Comparison of ENCODE assay signal across 8 mouse cellular contexts in the genomic region with DNA sequence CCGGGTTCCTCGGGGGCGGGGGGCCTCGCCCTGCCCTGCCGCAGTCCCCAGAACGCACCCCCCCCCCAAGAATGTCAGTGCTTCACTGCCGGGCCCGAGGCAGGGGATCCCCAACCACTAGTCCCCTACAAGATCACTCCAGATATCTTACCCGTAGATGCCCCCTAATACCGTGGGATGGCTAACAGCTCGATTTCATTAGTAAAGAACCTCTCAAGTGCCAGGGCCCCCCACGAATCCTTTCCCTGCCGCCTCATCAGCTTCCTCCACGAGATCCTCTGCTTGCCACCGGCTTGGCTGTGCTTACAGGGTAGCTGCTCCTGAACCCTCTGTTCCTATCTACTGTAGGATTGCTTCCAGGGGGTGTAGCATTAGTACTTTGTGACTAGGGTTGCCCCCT. TPM values are rescaled to one million over a fixed set of nuclear protein-coding genes. Genes with fewer than 3 reads are reported as not detected.
DNase-seq lines count a peak whose midpoint lies in the region; ATAC-seq and TF ChIP-seq lines count a peak whose summit lies in the region.

No protein-coding gene starts in this region.

- peak; percentile 39 for DNase-seq in kidney, adult 9 months
- no peak for DNase-seq in kidney, postnatal 4 days
- DNase-seq in MEL (ENCODE audit: low read depth, low spot score), result peak; percentile 64
- DNase-seq in forebrain, embryonic 11.5 days (ENCODE audit: low spot score), result no peak
- no peak for DNase-seq in liver, embryonic 14.5 days (ENCODE audit: low read depth in 3 of 3, low spot score in 3 of 3)
- DNase-seq in adrenal gland, postnatal 4 days (ENCODE audit: low spot score in 2 of 2), result no peak
- no peak for DNase-seq in layer of hippocampus, adult 9-10 months (ENCODE audit: low spot score)
- DNase-seq in kidney, postnatal 14 days, result no peak

- H3K9me3 ChIP-seq in MEL (replicated peaks; ENCODE audit: insufficient read depth, low read length), result no peaks in the 10 kb centered on the region
- H3K9me3 ChIP-seq in forebrain, embryonic 11.5 days (ENCODE audit: control insufficient read depth, low read length), result no peaks in the 10 kb centered on the region
- H3K9me3 ChIP-seq in liver, embryonic 14.5 days (ENCODE audit: control insufficient read depth, low read length), result no peaks in the 10 kb centered on the region; the same call in 1 of the 2 replicates

- TF ChIP-seq POLR2A in MEL (IDR thresholded peaks at IDR 0.05; ENCODE audit: control insufficient read depth in 1 of 2, insufficient read depth in 1 of 2, low read depth in 1 of 2, low read length in 2 of 2, poor library complexity in 1 of 2), result no peak

- H3K36me3 ChIP-seq in MEL (ENCODE audit: control insufficient read depth in 1 of 2, insufficient read depth in 2 of 2, low read length in 2 of 2), result peaks cover 0 to 36% of the 10 kb centered on the region in 2 experiments; a peak in 3 of 4 replicates
- H3K36me3 ChIP-seq in forebrain, embryonic 11.5 days (ENCODE audit: control insufficient read depth, insufficient read depth, low read length), result no peaks in the 10 kb centered on the region; the same call in 1 of the 2 replicates
- H3K36me3 ChIP-seq in liver, embryonic 14.5 days (replicated peaks; ENCODE audit: control insufficient read depth, insufficient read depth, low read depth), result peaks cover 4% of the 10 kb centered on the region

- WGBS in forebrain, embryonic 11.5 days, result under 1% methylated on average over 9 of the region's 15 CpGs
- 0% methylated on average over 14 of the region's 15 CpGs for WGBS in liver, embryonic 14.5 days (ENCODE audit: insufficient replicate concordance)

- ATAC-seq in forebrain, embryonic 11.5 days (replicated peaks; ENCODE audit: low FRiP score), result no peak; the same call in 1 of the 2 replicates
- no peak; the same call in 1 of the 2 replicates for ATAC-seq in liver, embryonic 14.5 days (ENCODE audit: insufficient read depth)

- H3K4me3 ChIP-seq in MEL (ENCODE audit: control insufficient read depth in 1 of 2, insufficient read depth in 1 of 2, low read depth in 2 of 2, low read length in 2 of 2), result peak overlapping the region; percentile 92 to 93
- H3K4me3 ChIP-seq in forebrain, embryonic 11.5 days (ENCODE audit: low read depth, low read length), result peak overlapping the region; percentile 86
- H3K4me3 ChIP-seq in liver, embryonic 14.5 days (ENCODE audit: insufficient read depth in 1 of 2, low read depth in 2 of 2, low read length in 2 of 2), result peak overlapping the region; percentile 81 to 84

- H3K27me3 ChIP-seq in MEL (ENCODE audit: control insufficient read depth in 1 of 2, insufficient read depth in 2 of 2, low read length in 2 of 2), result no peaks in the 10 kb centered on the region
- no peaks in the 10 kb centered on the region for H3K27me3 ChIP-seq in forebrain, embryonic 11.5 days (ENCODE audit: control insufficient read depth, insufficient read depth, low read length)
- no peaks in the 10 kb centered on the region for H3K27me3 ChIP-seq in liver, embryonic 14.5 days (ENCODE audit: control insufficient read depth, insufficient read depth, low read length)

- peaks cover 7 to 35% of the 10 kb centered on the region in 2 experiments; a peak in 3 of 4 replicates for H3K4me1 ChIP-seq in MEL (ENCODE audit: control insufficient read depth in 1 of 2, insufficient read depth in 2 of 2, low read length in 2 of 2)
- H3K4me1 ChIP-seq in forebrain, embryonic 11.5 days (replicated peaks; ENCODE audit: control insufficient read depth, insufficient read depth, low read length), result peaks cover 3% of the 10 kb centered on the region; the same call in 1 of the 2 replicates
- H3K4me1 ChIP-seq in liver, embryonic 14.5 days (replicated peaks; ENCODE audit: control insufficient read depth in 2 of 2, insufficient read depth in 2 of 2, low read length in 1 of 2), result peaks cover 10 to 15% of the 10 kb centered on the region in 2 experiments

- TF ChIP-seq RAD21 in MEL (IDR thresholded peaks at IDR 0.05; ENCODE audit: low read depth, low read length), result no peak

- TF ChIP-seq CTCF in MEL (IDR thresholded peaks at IDR 0.05 in 2 of 3, conservative IDR thresholded peaks at IDR 0.05 in 1 of 3; ENCODE audit: control insufficient read depth in 1 of 3, insufficient read depth in 1 of 3, low read depth in 2 of 3, low read length in 3 of 3, poor library complexity in 1 of 3, severe bottlenecking in 1 of 3), result no peak
- no peak for TF ChIP-seq CTCF in liver, embryonic 14.5 days (IDR thresholded peaks at IDR 0.05; ENCODE audit: low read depth)

- peak overlapping the region; percentile 98 for H3K9ac ChIP-seq in MEL (ENCODE audit: control insufficient read depth, low read depth, low read length, poor library complexity, severe bottlenecking)
- peak overlapping the region; percentile 95 for H3K9ac ChIP-seq in forebrain, embryonic 11.5 days (ENCODE audit: low read length)
- peak overlapping the region; percentile 79 for H3K9ac ChIP-seq in liver, embryonic 14.5 days (replicated peaks)

- H3K79me2 ChIP-seq in MEL (ENCODE audit: control insufficient read depth, insufficient read depth, low read length, poor library complexity), result peaks cover 23% of the 10 kb centered on the region

- TF ChIP-seq EP300 in MEL (IDR thresholded peaks at IDR 0.05; ENCODE audit: low read depth in 1 of 2, low read length in 2 of 2), result no peak
- TF ChIP-seq EP300 in liver, embryonic 14.5 days (IDR thresholded peaks at IDR 0.05; ENCODE audit: low read depth), result no peak

- H3K4me2 ChIP-seq in forebrain, embryonic 11.5 days (ENCODE audit: low read depth, low read length, severe bottlenecking), result peak overlapping the region; percentile 68
- peak overlapping the region; percentile 66 for H3K4me2 ChIP-seq in liver, embryonic 14.5 days (ENCODE audit: low read depth)

- peak overlapping the region; percentile 96 for H3K27ac ChIP-seq in MEL (ENCODE audit: control insufficient read depth, low read depth, low read length)
- peak overlapping the region; percentile 90 for H3K27ac ChIP-seq in forebrain, embryonic 11.5 days (ENCODE audit: low read depth, low read length)
- peak overlapping the region; percentile 82 for H3K27ac ChIP-seq in liver, embryonic 14.5 days

TF ChIP-seq in MEL, 35 proteins besides CTCF, POLR2A, EP300 and RAD21 (continues in another document):
- no peak for TF ChIP-seq UBTF (IDR thresholded peaks at IDR 0.05; ENCODE audit: borderline replicate concordance, insufficient read depth, low read depth, low read length)
- TF ChIP-seq MAZ (IDR thresholded peaks at IDR 0.05; ENCODE audit: low read depth, low read length), result peak; percentile 23; the same call in 1 of the 2 replicates
- no peak for TF ChIP-seq CHD1 (IDR thresholded peaks at IDR 0.05; ENCODE audit: low read depth, low read length)
- peak; percentile 2; the same call in 1 of the 2 replicates for TF ChIP-seq E2F4 (IDR thresholded peaks at IDR 0.05; ENCODE audit: borderline replicate concordance, low read depth, low read length)
- TF ChIP-seq MAX (IDR thresholded peaks at IDR 0.05; ENCODE audit: low read length), result no peak
- TF ChIP-seq MYC (IDR thresholded peaks at IDR 0.05; ENCODE audit: low read depth, low read length), result no peak
- no peak for TF ChIP-seq TAL1 (IDR thresholded peaks at IDR 0.05; ENCODE audit: low read length)
- no peak for TF ChIP-seq HCFC1 (IDR thresholded peaks at IDR 0.05; ENCODE audit: low read depth, low read length)

RNA-seq across cellular contexts. Expression of a gene that starts 0.3 kb away (rescaled TPM):
- total RNA-seq in MEL (2012; rRNA removed), result 0.39 and 0.50 TPM in 2 replicates
- polyA plus RNA-seq in MEL (2012; ENCODE audit: insufficient read depth in 1 of 2, insufficient read length in 2 of 2, low read depth in 1 of 2, low replicate concordance in 2 of 2, missing spikeins in 1 of 2), result under 1 TPM in 1 of 2 experiments, not detected in 1; 0.82 TPM
- 7.2 and 7.8 TPM in 2 replicates for polyA plus RNA-seq in forebrain, embryonic 11.5 days (2014; fragmentation: Nextera tagmentation; extraction: Ambion mirVana)
- 0.49 and 0.64 TPM in 2 replicates for polyA plus RNA-seq in liver, embryonic 14.5 days (2012; rRNA removed)
- 0.24 and 0.35 TPM in 2 replicates for polyA plus RNA-seq in liver, embryonic 14.5 days (2014; fragmentation: Nextera tagmentation; extraction: Ambion mirVana)
- total RNA-seq in adrenal gland, postnatal 4 days (2021), result 1 to 10 TPM; 2.7 to 4.4 TPM

RNA-seq across cellular contexts. Expression of a gene that starts 0.5 kb away (rescaled TPM):
- 12.2 and 12.7 TPM in 2 replicates for total RNA-seq in MEL (2012; rRNA removed)
- polyA plus RNA-seq in MEL (2012; ENCODE audit: insufficient read depth in 1 of 2, insufficient read length in 2 of 2, low read depth in 1 of 2, low replicate concordance in 2 of 2, missing spikeins in 1 of 2), result 10 to 100 TPM in 1 of 2 experiments, not detected in 1; 34.6 TPM
- polyA plus RNA-seq in forebrain, embryonic 11.5 days (2014; fragmentation: Nextera tagmentation; extraction: Ambion mirVana), result 6.7 and 7.3 TPM in 2 replicates
- 6.4 and 7.6 TPM in 2 replicates for polyA plus RNA-seq in liver, embryonic 14.5 days (2012; rRNA removed)
- 0.98 and 1.0 TPM in 2 replicates for polyA plus RNA-seq in liver, embryonic 14.5 days (2014; fragmentation: Nextera tagmentation; extraction: Ambion mirVana)
- total RNA-seq in adrenal gland, postnatal 4 days (2021), result 10 to 100 TPM; 40.1 to 41.8 TPM

RNA-seq across cellular contexts. Expression of a gene that starts 5.4 kb away (rescaled TPM):
- total RNA-seq in MEL (2012; rRNA removed), result not detected in 2 replicates
- polyA plus RNA-seq in MEL (2012; ENCODE audit: insufficient read depth in 1 of 2, insufficient read length in 2 of 2, low read depth in 1 of 2, low replicate concordance in 2 of 2, missing spikeins in 1 of 2), result 1 to 10 TPM in 1 of 2 experiments, not detected in 1; 7.9 TPM
- polyA plus RNA-seq in forebrain, embryonic 11.5 days (2014; fragmentation: Nextera tagmentation; extraction: Ambion mirVana), result 0.23 and 1.9 TPM in 2 replicates
- 0.03 and 0.10 TPM in 2 replicates for polyA plus RNA-seq in liver, embryonic 14.5 days (2012; rRNA removed)
- polyA plus RNA-seq in liver, embryonic 14.5 days (2014; fragmentation: Nextera tagmentation; extraction: Ambion mirVana), result 1.6 and 1.9 TPM in 2 replicates
- total RNA-seq in adrenal gland, postnatal 4 days (2021), result not detected

RNA-seq across cellular contexts. Expression of a gene that starts 6.2 kb away (rescaled TPM):
- total RNA-seq in MEL (2012; rRNA removed), result 27.5 and 28.1 TPM in 2 replicates
- polyA plus RNA-seq in MEL (2012; ENCODE audit: insufficient read depth in 1 of 2, insufficient read length in 2 of 2, low read depth in 1 of 2, low replicate concordance in 2 of 2, missing spikeins in 1 of 2), result 10 to 100 TPM in 1 of 2 experiments, not detected in 1; 56.5 TPM
- 67.0 and 68.3 TPM in 2 replicates for polyA plus RNA-seq in forebrain, embryonic 11.5 days (2014; fragmentation: Nextera tagmentation; extraction: Ambion mirVana)
- 12.1 and 14.1 TPM in 2 replicates for polyA plus RNA-seq in liver, embryonic 14.5 days (2012; rRNA removed)
- 10.7 and 13.2 TPM in 2 replicates for polyA plus RNA-seq in liver, embryonic 14.5 days (2014; fragmentation: Nextera tagmentation; extraction: Ambion mirVana)
- 10 to 100 TPM; 39.6 to 40.5 TPM for total RNA-seq in adrenal gland, postnatal 4 days (2021)

RNA-seq across cellular contexts. Expression of a gene that starts 6.5 kb away (rescaled TPM):
- 9.2 and 9.4 TPM in 2 replicates for total RNA-seq in MEL (2012; rRNA removed)
- 10 to 100 TPM in 1 of 2 experiments, not detected in 1; 12.7 TPM for polyA plus RNA-seq in MEL (2012; ENCODE audit: insufficient read depth in 1 of 2, insufficient read length in 2 of 2, low read depth in 1 of 2, low replicate concordance in 2 of 2, missing spikeins in 1 of 2)
- 9.5 and 11.1 TPM in 2 replicates for polyA plus RNA-seq in forebrain, embryonic 11.5 days (2014; fragmentation: Nextera tagmentation; extraction: Ambion mirVana)
- 9.1 and 9.5 TPM in 2 replicates for polyA plus RNA-seq in liver, embryonic 14.5 days (2012; rRNA removed)
- polyA plus RNA-seq in liver, embryonic 14.5 days (2014; fragmentation: Nextera tagmentation; extraction: Ambion mirVana), result 8.9 TPM in 2 replicates
- total RNA-seq in adrenal gland, postnatal 4 days (2021), result 10 to 100 TPM; 10.6 to 11.1 TPM

Comparison
In these comparisons a context has a peak if more than half of its experiments do, and no peak if none do; other contexts are left out.
1. DNase-seq: peak in kidney, adult 9 months (single experiment) and MEL (single experiment); none in kidney, postnatal 4 days (0 of 2), forebrain, embryonic 11.5 days (single experiment), liver, embryonic 14.5 days (0 of 3), adrenal gland, postnatal 4 days (0 of 2), layer of hippocampus, adult 9-10 months (single experiment) and kidney, postnatal 14 days (single experiment).
2. Peak in every context shown above with its lines, with median percentiles within 50 percentile points of each other: H3K27ac ChIP-seq, H3K4me3 ChIP-seq and H3K9ac ChIP-seq.